Mouse (Mus musculus): Measurements from ENCODE around the gene Gigyf2.

DNA sequence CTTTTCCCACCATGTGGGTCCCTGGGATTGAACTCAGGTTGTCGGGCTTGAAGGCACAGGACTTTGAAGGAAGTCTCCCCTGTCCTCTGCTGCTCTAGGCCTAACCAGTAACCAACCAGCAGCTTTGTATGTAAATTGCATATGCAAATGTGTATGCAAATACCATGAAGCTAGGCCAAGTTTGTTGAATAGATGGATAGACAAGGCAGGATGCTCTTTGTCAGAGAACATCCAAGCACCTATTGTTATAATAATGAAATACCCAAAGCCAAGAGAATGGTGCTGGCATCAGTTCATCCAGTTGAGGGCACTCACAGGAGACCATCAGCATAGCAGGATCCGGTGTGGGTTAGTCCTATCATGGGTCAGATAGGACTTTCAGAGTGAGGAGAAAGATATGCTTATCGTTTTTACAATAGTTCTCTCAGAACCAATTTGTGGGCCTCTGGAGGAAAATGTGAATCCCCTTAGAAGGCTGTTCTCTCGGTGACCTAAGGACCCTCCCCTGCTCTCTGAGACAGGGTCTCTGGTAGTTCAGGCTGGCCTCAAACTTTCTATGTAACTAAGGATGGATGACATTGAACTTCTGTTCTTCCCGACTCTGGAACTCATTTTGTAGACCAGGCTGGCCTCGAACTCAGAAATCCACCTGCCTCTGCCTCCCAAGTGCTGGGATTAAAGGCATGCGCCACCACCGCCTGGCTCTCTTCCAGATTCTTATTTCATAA lies 12.8 kb upstream of the Gigyf2 start:
- TF ChIP-seq USF1 (IDR thresholded peaks at IDR 0.05; ENCODE audit: low read depth) (no peak), CTCF (IDR thresholded peaks at IDR 0.05; ENCODE audit: control insufficient read depth, insufficient read depth, insufficient read length) (no peak)
